Mouse (Mus musculus) c-Kit-positive CD71-positive TER-119-positive erythroid progenitor cells, embryonic 14.5 days (primary cell): ENCODE results near the gene Gabbr2.

Experiments used
- DNase-seq: peaks from one replicate; pipeline ENCODE4 v3.0.0-alpha.2; 2013; ENCODE audit warnings: low spot score

Gabbr2 gene

GRCm38 (mm10) chr4:46759838-46760237 lies 231.8 kb downstream of the Gabbr2 start:
- DNase-seq: no peak

GRCm38 (mm10) chr4:46758340-46759041 lies 233.2 kb downstream of the Gabbr2 start:
- DNase-seq: no peak

GRCm38 (mm10) chr4:46754407-46755194 lies 237.1 kb downstream of the Gabbr2 start:
- DNase-seq: no peak

DNA sequence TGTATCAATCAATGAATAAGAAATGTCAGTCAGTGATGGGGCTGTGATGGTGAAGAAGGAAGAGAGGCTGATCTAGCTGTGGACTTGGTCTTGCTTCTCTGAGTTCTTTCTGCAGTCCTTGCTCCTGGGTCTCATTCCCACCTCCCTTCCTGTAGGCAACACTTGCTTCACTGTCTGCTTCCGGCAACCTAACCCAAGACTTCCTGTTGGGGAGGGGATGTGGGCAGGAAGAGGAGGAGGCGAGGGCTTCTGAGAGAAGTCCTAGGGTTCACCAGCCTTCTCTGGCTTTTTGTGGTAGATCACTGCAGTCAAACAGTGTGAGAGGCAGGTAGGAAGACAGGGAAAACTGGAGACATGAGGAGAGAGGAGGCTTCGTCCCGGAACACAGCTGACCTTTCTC lies 239.4 kb downstream of the Gabbr2 start:
- DNase-seq: no peak

- no peak for DNase-seq
These were observed 242.7 kb downstream of the Gabbr2 start for GRCm38 (mm10) chr4:46749015-46749414.

- DNase-seq: no peak
These were observed 244.5 kb downstream of the Gabbr2 start for GRCm38 (mm10) chr4:46747007-46747746.

- DNase-seq: no peak
These were observed 246.1 kb downstream of the Gabbr2 start for GRCm38 (mm10) chr4:46745536-46745935.

GRCm38 (mm10) chr4:46744583-46745155 lies 247.0 kb downstream of the Gabbr2 start:
- DNase-seq: no peak

- no peak for DNase-seq
These were observed 249.1 kb downstream of the Gabbr2 start for GRCm38 (mm10) chr4:46742601-46743000.

DNA sequence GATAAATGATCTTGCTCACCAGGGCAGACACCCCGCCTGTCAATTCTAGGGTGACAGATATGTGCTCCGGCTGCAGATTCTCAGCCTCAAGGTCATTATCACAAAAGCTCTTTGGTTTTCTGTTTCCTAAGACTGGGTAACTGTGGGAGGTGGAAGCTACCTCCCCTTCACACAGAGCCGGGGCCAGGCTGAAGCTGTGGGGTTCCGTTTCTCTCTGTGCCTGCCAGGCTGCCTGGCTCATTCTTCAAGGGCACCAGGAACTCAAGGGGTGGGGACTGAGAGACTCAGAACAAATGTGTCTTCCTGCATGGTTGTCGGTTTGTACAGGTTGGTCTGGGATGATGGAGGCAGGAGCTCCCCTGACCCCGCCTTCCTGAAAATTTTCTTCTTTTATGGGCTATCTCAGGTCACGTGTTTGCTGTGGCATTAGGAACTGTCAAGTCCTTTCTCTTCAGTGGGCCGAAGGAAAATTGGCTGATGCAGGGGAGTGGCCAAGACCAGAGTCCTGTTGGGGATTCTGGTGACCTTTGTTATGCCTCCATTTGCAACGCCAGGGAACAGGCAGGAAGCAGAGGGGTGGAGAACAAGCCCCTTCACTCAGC lies 254.7 kb downstream of the Gabbr2 start:
- DNase-seq: no peak

DNA sequence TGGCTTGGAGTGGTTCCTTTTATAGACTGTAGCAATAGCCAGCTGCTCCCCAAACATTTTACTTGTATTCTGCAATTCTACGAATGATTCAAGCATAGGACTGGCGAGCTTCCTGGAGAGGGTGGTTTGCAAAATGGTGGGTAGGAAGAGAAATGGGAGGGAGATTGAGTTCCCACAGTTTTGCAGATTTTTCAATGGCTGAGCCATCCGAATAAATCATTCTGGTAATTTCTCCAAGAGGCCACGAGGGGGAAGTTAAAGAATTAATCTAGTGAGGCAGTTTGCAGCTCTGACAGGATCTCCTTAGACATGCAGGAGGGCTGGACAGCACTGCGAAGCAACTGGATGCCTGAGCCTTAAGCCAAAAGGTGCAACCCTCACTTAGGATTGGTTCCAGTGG lies 256.8 kb downstream of the Gabbr2 start:
- DNase-seq: no peak

GRCm38 (mm10) chr4:46731590-46731989 lies 260.1 kb downstream of the Gabbr2 start:
- DNase-seq: no peak

GRCm38 (mm10) chr4:46729306-46730042 lies 262.2 kb downstream of the Gabbr2 start:
- no peak for DNase-seq

DNA sequence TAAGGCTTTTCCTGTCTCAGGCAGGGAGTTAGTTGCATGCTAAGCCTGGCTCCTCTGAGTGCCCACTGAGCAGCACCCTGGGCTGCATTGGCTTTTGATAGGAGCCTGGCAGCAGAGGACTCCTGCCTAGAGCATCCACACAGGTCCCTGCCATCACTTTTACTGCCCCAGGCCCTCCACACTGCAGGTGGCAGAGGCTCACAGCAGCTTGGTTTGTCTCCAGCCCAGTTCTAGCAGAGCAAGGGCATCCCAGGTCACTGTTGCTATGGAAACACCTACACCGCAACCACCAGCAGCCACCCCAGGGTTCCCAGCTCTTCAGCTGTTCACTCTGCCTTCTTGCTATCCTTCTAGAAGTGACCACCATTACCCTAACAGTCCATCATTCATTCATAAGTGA lies 263.4 kb downstream of the Gabbr2 start:
- DNase-seq: no peak

DNA sequence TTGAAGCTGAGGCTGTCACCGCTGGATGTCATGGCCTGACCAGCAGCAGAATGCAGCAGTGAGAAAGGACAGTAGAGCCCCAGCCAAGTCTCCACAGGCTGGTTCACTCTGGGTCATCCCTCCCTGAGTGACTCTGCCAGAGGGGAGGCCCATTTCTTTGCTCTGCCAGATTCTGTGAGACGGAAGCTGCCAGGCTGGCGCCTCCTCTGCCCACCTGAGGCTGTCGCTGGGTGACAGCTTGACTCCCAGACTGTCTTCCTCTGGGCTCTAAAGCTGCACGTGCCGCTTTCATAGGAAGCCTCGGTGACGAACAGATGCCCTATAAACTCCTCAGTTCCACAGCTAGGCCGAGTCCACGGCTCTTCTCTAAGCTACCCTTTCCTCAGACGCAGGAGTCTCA lies 264.5 kb downstream of the Gabbr2 start:
- no peak for DNase-seq

DNA sequence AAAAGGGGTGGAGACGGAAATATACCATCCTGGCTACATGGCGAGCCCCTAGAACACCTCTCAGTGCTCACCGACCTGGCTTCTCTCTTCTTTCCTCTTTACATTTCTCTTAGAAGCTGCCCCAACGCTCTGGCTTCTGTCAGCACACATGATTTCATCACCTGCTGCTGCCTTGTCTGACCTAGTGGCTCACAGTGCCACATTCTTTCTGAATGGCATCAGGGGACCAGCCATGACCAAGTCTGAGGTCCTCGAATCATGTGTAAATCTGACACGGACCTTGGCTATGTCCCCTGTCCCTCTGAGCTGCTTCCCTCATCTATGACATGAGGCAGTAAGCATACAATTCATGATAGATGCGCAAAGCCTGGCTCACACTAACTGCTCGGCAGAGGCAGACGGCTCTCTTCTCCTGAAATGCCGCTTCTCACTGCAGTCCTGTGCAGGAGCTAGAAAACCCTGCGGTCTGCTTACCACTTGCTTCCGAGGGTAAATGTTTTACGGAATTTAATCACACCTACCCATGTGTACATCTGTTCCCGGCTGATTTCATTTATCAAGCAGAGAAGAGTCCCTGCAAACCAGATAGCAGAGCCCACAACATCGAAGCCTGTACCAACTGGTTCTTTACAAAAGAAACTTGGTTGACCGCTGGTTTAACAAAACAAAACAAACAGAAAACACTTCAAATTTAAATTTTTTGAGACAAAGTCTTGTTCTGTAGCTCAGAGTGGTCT lies 270.7 kb downstream of the Gabbr2 start:
- DNase-seq: peak; percentile 12

GRCm38 (mm10) chr4:46720070-46720469 lies 271.6 kb downstream of the Gabbr2 start:
- no peak for DNase-seq

DNA sequence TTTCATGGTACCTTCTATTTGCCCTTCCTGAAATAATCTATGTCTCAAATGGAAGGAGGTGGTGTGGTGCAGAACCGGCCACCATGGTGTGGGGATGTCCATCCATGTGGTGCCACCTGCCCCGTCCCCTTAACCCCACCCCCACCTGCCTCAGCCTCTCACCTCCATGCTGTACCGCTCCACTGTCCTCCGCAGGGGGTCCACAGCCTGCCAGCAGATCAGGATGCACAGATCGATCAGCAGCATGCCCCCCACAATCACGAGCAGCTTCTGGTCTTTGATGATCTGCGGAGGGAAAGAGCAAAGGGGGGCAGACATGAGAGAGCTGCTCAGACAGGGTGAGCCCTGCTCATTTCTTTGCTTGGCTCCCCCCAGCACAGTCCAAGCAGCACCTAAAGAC lies 273.0 kb downstream of the Gabbr2 start:
- DNase-seq: no peak

DNA sequence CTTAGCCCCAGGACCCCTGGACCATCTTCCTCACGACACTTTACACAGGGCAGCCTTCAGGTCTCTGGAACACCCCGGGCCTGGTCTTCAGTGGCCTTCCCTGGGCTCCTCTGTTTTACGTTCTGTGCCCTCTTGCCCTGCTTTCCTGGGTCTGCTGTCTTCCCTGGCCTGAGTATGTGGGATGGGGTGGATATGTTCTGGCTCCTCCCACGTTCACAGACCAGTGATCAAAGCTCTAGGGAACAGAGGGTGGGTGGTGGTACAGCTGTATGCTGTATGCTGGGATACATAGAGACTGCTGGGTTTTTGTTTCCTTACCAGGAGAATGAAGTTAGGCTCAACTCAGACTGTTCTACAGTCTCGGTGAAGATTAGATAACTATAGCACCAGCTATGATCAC lies 274.5 kb downstream of the Gabbr2 start:
- DNase-seq: no peak

DNA sequence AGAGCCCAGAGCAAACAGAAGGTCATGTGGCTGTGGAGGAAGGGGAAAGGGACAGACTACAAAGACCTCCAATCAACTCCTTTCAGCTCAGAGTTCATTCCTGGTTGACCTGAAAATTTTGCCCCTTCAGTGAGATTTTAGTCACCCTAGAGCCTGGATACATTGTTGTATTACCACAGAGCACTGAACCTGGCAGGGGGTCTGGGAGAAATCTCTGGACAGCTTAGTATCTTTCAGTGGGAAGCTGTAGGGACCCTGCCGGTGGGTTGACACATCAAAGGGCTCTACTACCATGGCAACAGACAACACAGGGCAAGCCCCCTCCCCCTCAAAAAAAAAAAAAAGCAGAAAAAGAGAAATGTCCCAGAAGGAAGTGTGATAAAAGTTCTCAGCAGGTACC lies 275.3 kb downstream of the Gabbr2 start:
- DNase-seq: no peak

- DNase-seq: no peak
These were observed 281.1 kb downstream of the Gabbr2 start for GRCm38 (mm10) chr4:46710523-46710922.
